Mouse (Mus musculus) spleen, postnatal 10 days (tissue): ENCODE data around the gene Diaph2.

Experiments
- DNase-seq, 2 experiments: peaks; one replicate each; pipeline ENCODE4 v3.0.0; 2021 to 2022; ENCODE audit warnings: low spot score in 2 of 2

The Diaph2 gene

GRCm38 (mm10) chrX:129749571-129750061 lies at the start of gene Diaph2:
Diaph2 (plus strand) TSS chrX:129749742.
- peak; percentile 27 to 75 for DNase-seq

- DNase-seq: no peak
Observed at GRCm38 (mm10) chrX:129701634-129702312, 47.8 kb upstream of the Diaph2 start.

- DNase-seq: no peak
Observed at GRCm38 (mm10) chrX:129709656-129710055, 39.9 kb upstream of the Diaph2 start.

GRCm38 (mm10) chrX:129728717-129729220 lies 20.8 kb upstream of the Diaph2 start:
- DNase-seq: no peak

GRCm38 (mm10) chrX:129736562-129736961 lies 13.0 kb upstream of the Diaph2 start:
- no peak for DNase-seq

- no peak for DNase-seq
Observed at GRCm38 (mm10) chrX:129739226-129739625, 10.3 kb upstream of the Diaph2 start.

GRCm38 (mm10) chrX:129742981-129743380 lies 6.6 kb upstream of the Diaph2 start:
- DNase-seq: no peak

GRCm38 (mm10) chrX:129745976-129746375 lies 3.6 kb upstream of the Diaph2 start:
- DNase-seq: no peak

- no peak for DNase-seq
Observed at GRCm38 (mm10) chrX:129749102-129749501, 440 bp upstream of the Diaph2 start.

GRCm38 (mm10) chrX:129750094-129750569 lies 590 bp downstream of the Diaph2 start:
- DNase-seq: no peak

GRCm38 (mm10) chrX:129750606-129751005 lies 1.1 kb downstream of the Diaph2 start:
- no peak for DNase-seq

GRCm38 (mm10) chrX:129756606-129757005 lies 7.1 kb downstream of the Diaph2 start:
- no peak for DNase-seq

GRCm38 (mm10) chrX:129762649-129763048 lies 13.1 kb downstream of the Diaph2 start:
- no peak for DNase-seq

- no peak for DNase-seq
Observed at GRCm38 (mm10) chrX:129765378-129765777, 15.8 kb downstream of the Diaph2 start.

GRCm38 (mm10) chrX:129766811-129767210 lies 17.3 kb downstream of the Diaph2 start:
- DNase-seq: no peak

- no peak for DNase-seq
Observed at GRCm38 (mm10) chrX:129770625-129771024, 21.1 kb downstream of the Diaph2 start.

- DNase-seq: no peak
Observed at GRCm38 (mm10) chrX:129773556-129774255, 24.2 kb downstream of the Diaph2 start.

GRCm38 (mm10) chrX:129774478-129774877 lies 24.9 kb downstream of the Diaph2 start:
- no peak for DNase-seq

- no peak for DNase-seq
Observed at GRCm38 (mm10) chrX:129776761-129777160, 27.2 kb downstream of the Diaph2 start.

GRCm38 (mm10) chrX:129777404-129777962 lies 27.9 kb downstream of the Diaph2 start:
- DNase-seq: no peak

GRCm38 (mm10) chrX:129781844-129782243 lies 32.3 kb downstream of the Diaph2 start:
- no peak for DNase-seq

- no peak for DNase-seq
Observed at GRCm38 (mm10) chrX:129784062-129784461, 34.5 kb downstream of the Diaph2 start.
